Mouse (Mus musculus) layer of hippocampus, adult 2 months (tissue): ENCODE results near the gene Qars. TPM values are rescaled to one million over a fixed set of nuclear protein-coding genes. Genes with fewer than 3 reads are reported as not detected.

Source experiments
- DNase-seq, 2 experiments: peaks; one replicate each; pipeline ENCODE4 v3.0.0; 2022; ENCODE audit warnings: low spot score in 2 of 2
- H3K27ac ChIP-seq: fragments of 200-600 bp; 2 replicates; pipeline ENCODE4 v1.8.1; 2022
- H3K4me3 ChIP-seq: fragments of 200-600 bp; 2 replicates; pipeline ENCODE4 v1.8.1; 2022; ENCODE audit warnings: mild to moderate bottlenecking
- CTCF ChIP-seq: fragments of 200-600 bp; conservative IDR thresholded peaks from 2 replicates; pipeline ENCODE4 v1.8.1; 2022; ENCODE audit warnings: antibody characterized with exemption, mild to moderate bottlenecking, moderate library complexity
- total RNA-seq, 2 experiments: library from RNA; stranded (reverse); gene quantifications; 2 replicates each; pipeline ENCODE4 v1.2.3; 2021

Qars gene
- total RNA-seq, 2 experiments from 2014 or later, result 74.9 to 79.8 TPM

- Histone ChIP-seq H3K27ac (peak within 1 kb of the TSS; percentile 83), H3K4me3 (peak within 1 kb of the TSS; percentile 51)
- DNase-seq, result no peak
- TF ChIP-seq CTCF, result no peak
Observed at GRCm38 (mm10) chr9:108479721-108480351, 27.7 kb upstream of the Qars start, which contains the start of gene Lamb2. TSS of gene Lamb2 (plus strand) at chr9:108479736.

- H3K4me3 ChIP-seq, result peak overlapping the region; percentile 51; the same call in 1 of the 2 replicates
- no peak for TF ChIP-seq CTCF
Observed at GRCm38 (mm10) chr9:108480813-108481519, 26.5 kb upstream of the Qars start.

GRCm38 (mm10) chr9:108481520-108482210 is 25.8 kb upstream of the Qars start:
- H3K27ac ChIP-seq, result no peak overlapping the region
- no peak for TF ChIP-seq CTCF

More at GRCm38 (mm10) chr9:108480813-108481519, 26.5 kb upstream of the Qars start:
- no peak overlapping the region for H3K27ac ChIP-seq
- no peak for DNase-seq

GRCm38 (mm10) chr9:108483051-108483790 is 24.3 kb upstream of the Qars start:
- Histone ChIP-seq H3K4me3 (no peak overlapping the region), H3K27ac (no peak overlapping the region)
- TF ChIP-seq CTCF, result no peak
- DNase-seq, result no peak

More at GRCm38 (mm10) chr9:108481520-108482210, 25.8 kb upstream of the Qars start:
- no peak for DNase-seq
- no peak overlapping the region for H3K4me3 ChIP-seq

- no peak for TF ChIP-seq CTCF
- H3K4me3 ChIP-seq, result no peak overlapping the region
- DNase-seq, result no peak
- H3K27ac ChIP-seq, result no peak overlapping the region
Observed at GRCm38 (mm10) chr9:108484021-108484420, 23.5 kb upstream of the Qars start.

- H3K4me3 ChIP-seq, result no peak overlapping the region
- H3K27ac ChIP-seq, result no peak overlapping the region
- no peak for DNase-seq
- TF ChIP-seq CTCF, result no peak
Observed at GRCm38 (mm10) chr9:108485301-108485875, 22.1 kb upstream of the Qars start.

GRCm38 (mm10) chr9:108486973-108487530 is 20.5 kb upstream of the Qars start:
- TF ChIP-seq CTCF, result no peak
- no peak for DNase-seq
- H3K4me3 ChIP-seq, result no peak overlapping the region
- no peak overlapping the region for H3K27ac ChIP-seq

- no peak for TF ChIP-seq CTCF
- Histone ChIP-seq H3K4me3 (no peak overlapping the region), H3K27ac (no peak overlapping the region)
- DNase-seq, result no peak
Observed at GRCm38 (mm10) chr9:108488403-108488802, 19.1 kb upstream of the Qars start.

GRCm38 (mm10) chr9:108489215-108489614 is 18.3 kb upstream of the Qars start:
- peak overlapping the region; percentile 97; the same call in 1 of the 2 replicates for H3K27ac ChIP-seq
- TF ChIP-seq CTCF, result no peak
- DNase-seq, result no peak
- H3K4me3 ChIP-seq, result no peak overlapping the region

GRCm38 (mm10) chr9:108489702-108490558 is 17.6 kb upstream of the Qars start:
- peak overlapping the region; percentile 95 for H3K4me3 ChIP-seq
- TF ChIP-seq CTCF, result no peak
- DNase-seq, result no peak
- peak overlapping the region; percentile 97 for H3K27ac ChIP-seq

GRCm38 (mm10) chr9:108490559-108491285 is 16.8 kb upstream of the Qars start, which contains the start of gene Usp19:
TSS of gene Usp19 (plus strand) at chr9:108490602.
- peak within 1 kb of the TSS; percentile 95 for H3K4me3 ChIP-seq
- peak within 1 kb of the TSS; percentile 97 for H3K27ac ChIP-seq
- 0 out of 2 replicates have a peak, but pooled peaks have one; percentile 12 for TF ChIP-seq CTCF
- peak; percentile 96 to 98 for DNase-seq
